In genomic region chr11:52360471-52361277, GRCm38 (mm10) we compare ENCODE assay signal across 8 mouse cellular contexts. TPM values are rescaled to one million over a fixed set of nuclear protein-coding genes. Genes with fewer than 3 reads are reported as not detected.
A peak's percentile ranks its signal among the peaks of the same experiment; 100 is the strongest.
DNase-seq lines count a peak whose midpoint lies in the region; ATAC-seq and TF ChIP-seq lines count a peak whose summit lies in the region.

Vdac1 (plus strand) TSS chr11:52360860.

- TF ChIP-seq POLR2A in embryonic fibroblast, embryonic 13.5 days (IDR thresholded peaks at IDR 0.05; ENCODE audit: low read depth, low read length) = peak; percentile 86
- peak; percentile 41; the same call in 1 of the 2 replicates for TF ChIP-seq POLR2A in limb, embryonic 14.5 days (IDR thresholded peaks at IDR 0.05; ENCODE audit: borderline replicate concordance, extremely low read depth, insufficient read depth, insufficient read length)
- peak; percentile 47; the same call in 1 of the 2 replicates for TF ChIP-seq POLR2A in spleen, adult 2 months (IDR thresholded peaks at IDR 0.05; ENCODE audit: low read depth, low read length)

- peak within 1 kb of the TSS; percentile 95 for H3K4me3 ChIP-seq in C2C12 (ENCODE audit: insufficient read depth, poor library complexity, severe bottlenecking)
- peak within 1 kb of the TSS; percentile 78 for H3K4me3 ChIP-seq in embryonic fibroblast, embryonic 13.5 days (ENCODE audit: insufficient read depth, low read length)
- peak within 1 kb of the TSS; percentile 97 for H3K4me3 ChIP-seq in kidney, embryonic 14.5 days (ENCODE audit: low read length)
- peak within 1 kb of the TSS; percentile 97 for H3K4me3 ChIP-seq in limb, embryonic 14.5 days (replicated peaks; ENCODE audit: low read length)
- peak within 1 kb of the TSS; percentile 71 for H3K4me3 ChIP-seq in midbrain, embryonic 16.5 days (ENCODE audit: low read depth, low read length)
- peak within 1 kb of the TSS; percentile 100 for H3K4me3 ChIP-seq in spleen, adult 2 months (ENCODE audit: extremely low read depth, insufficient read depth, insufficient read length)

- H3K36me3 ChIP-seq in C2C12 (ENCODE audit: control insufficient read depth, insufficient read depth) = peaks cover 15% of the 10 kb centered on the region
- no peaks in the 10 kb centered on the region for H3K36me3 ChIP-seq in kidney, embryonic 14.5 days (ENCODE audit: control insufficient read depth, insufficient read depth, low read length)
- H3K36me3 ChIP-seq in limb, embryonic 14.5 days (ENCODE audit: control insufficient read depth, insufficient read depth, low read length) = no peaks in the 10 kb centered on the region
- no peaks in the 10 kb centered on the region for H3K36me3 ChIP-seq in midbrain, embryonic 16.5 days (ENCODE audit: control insufficient read depth, insufficient read depth, low read length)
- no peaks in the 10 kb centered on the region for H3K36me3 ChIP-seq in spleen, adult 2 months (ENCODE audit: control insufficient read depth, insufficient read depth, low read length)

- peaks cover 47% of the 10 kb centered on the region for H3K79me3 ChIP-seq in C2C12 (ENCODE audit: low read depth)

- peak; percentile 96 for DNase-seq in brain, adult 2 months (ENCODE audit: low read depth, low spot score)
- DNase-seq in heart, adult 9 months (ENCODE audit: low spot score in 2 of 2) = peak; percentile 92
- DNase-seq in limb, embryonic 14.5 days (ENCODE audit: low spot score) = peak; percentile 87
- peak; percentile 54 to 81 for DNase-seq in spleen, adult 2 months (ENCODE audit: low read depth in 1 of 2, low spot score in 2 of 2)

- H3K4me1 ChIP-seq in embryonic fibroblast, embryonic 13.5 days (ENCODE audit: control insufficient read depth, insufficient read depth, low read length) = no peaks in the 10 kb centered on the region
- peaks cover 35% of the 10 kb centered on the region for H3K4me1 ChIP-seq in kidney, embryonic 14.5 days (ENCODE audit: control insufficient read depth, insufficient read depth, low read length)
- peaks cover 34% of the 10 kb centered on the region for H3K4me1 ChIP-seq in limb, embryonic 14.5 days (ENCODE audit: control insufficient read depth, insufficient read depth, low read length)
- peaks cover 28% of the 10 kb centered on the region for H3K4me1 ChIP-seq in midbrain, embryonic 16.5 days (ENCODE audit: control insufficient read depth, insufficient read depth, low read length)
- H3K4me1 ChIP-seq in spleen, adult 2 months (ENCODE audit: control insufficient read depth, insufficient read depth, insufficient read length) = peaks cover 9% of the 10 kb centered on the region

- peak within 1 kb of the TSS; percentile 98 for H3K9ac ChIP-seq in kidney, embryonic 14.5 days (ENCODE audit: low read depth, low read length)
- peak within 1 kb of the TSS; percentile 94 for H3K9ac ChIP-seq in limb, embryonic 14.5 days (ENCODE audit: low read depth, low read length, severe bottlenecking)
- peak within 1 kb of the TSS; percentile 95 for H3K9ac ChIP-seq in midbrain, embryonic 16.5 days (ENCODE audit: low read depth, low read length)

- no peaks in the 10 kb centered on the region for H3K27me3 ChIP-seq in C2C12 (ENCODE audit: control insufficient read depth, insufficient read depth, insufficient read length)
- H3K27me3 ChIP-seq in kidney, embryonic 14.5 days (ENCODE audit: control insufficient read depth, insufficient read depth, low read length) = no peaks in the 10 kb centered on the region
- H3K27me3 ChIP-seq in limb, embryonic 14.5 days (ENCODE audit: control insufficient read depth, insufficient read depth, low read length) = no peaks in the 10 kb centered on the region
- H3K27me3 ChIP-seq in midbrain, embryonic 16.5 days (ENCODE audit: control insufficient read depth, insufficient read depth, low read depth, low read length) = no peaks in the 10 kb centered on the region
- no peaks in the 10 kb centered on the region for H3K27me3 ChIP-seq in spleen, adult 2 months (ENCODE audit: control insufficient read depth, insufficient read depth, low read length)

- under 1% methylated on average over 78 of the region's 84 CpGs for WGBS in kidney, embryonic 14.5 days
- under 1% methylated on average over 84 of the region's 84 CpGs for WGBS in limb, embryonic 14.5 days
- WGBS in midbrain, embryonic 16.5 days = under 1% methylated on average over 71 of the region's 84 CpGs
- under 1% methylated on average over 73 of the region's 84 CpGs for WGBS in spleen, adult 2 months

- no peak for TF ChIP-seq CTCF in C2C12 (IDR thresholded peaks at IDR 0.05; ENCODE audit: control insufficient read depth, insufficient read depth, insufficient read length)
- TF ChIP-seq CTCF in embryonic fibroblast, embryonic 13.5 days (IDR thresholded peaks at IDR 0.05; ENCODE audit: borderline replicate concordance, insufficient read depth, low read length) = no peak
- no peak for TF ChIP-seq CTCF in spleen, adult 2 months (IDR thresholded peaks at IDR 0.05; ENCODE audit: extremely low read depth, insufficient read depth, insufficient read length, insufficient replicate concordance)

- H3K9me3 ChIP-seq in kidney, embryonic 14.5 days (ENCODE audit: control insufficient read depth, low read length) = no peaks in the 10 kb centered on the region
- no peaks in the 10 kb centered on the region for H3K9me3 ChIP-seq in limb, embryonic 14.5 days (ENCODE audit: control insufficient read depth, low read length)
- no peaks in the 10 kb centered on the region for H3K9me3 ChIP-seq in midbrain, embryonic 16.5 days (replicated peaks; ENCODE audit: control insufficient read depth, low read length, poor library complexity, severe bottlenecking)

- peak within 1 kb of the TSS; percentile 79 for H3K27ac ChIP-seq in embryonic fibroblast, embryonic 13.5 days (ENCODE audit: insufficient read depth, low read length)
- H3K27ac ChIP-seq in kidney, embryonic 14.5 days (ENCODE audit: low read depth, low read length) = peak within 1 kb of the TSS; percentile 97
- peak within 1 kb of the TSS; percentile 88 for H3K27ac ChIP-seq in limb, embryonic 14.5 days (replicated peaks; ENCODE audit: low read depth, low read length)
- peak within 1 kb of the TSS; percentile 92 for H3K27ac ChIP-seq in midbrain, embryonic 16.5 days (ENCODE audit: low read length)
- peak within 1 kb of the TSS; percentile 93 for H3K27ac ChIP-seq in spleen, adult 2 months (ENCODE audit: insufficient read depth, low read length)

- peak within 1 kb of the TSS; percentile 58 for H3K4me2 ChIP-seq in kidney, embryonic 14.5 days (replicated peaks; ENCODE audit: low read depth, low read length)
- H3K4me2 ChIP-seq in limb, embryonic 14.5 days (replicated peaks; ENCODE audit: low read depth, low read length, severe bottlenecking) = peak within 1 kb of the TSS; percentile 85
- peak within 1 kb of the TSS; percentile 94 for H3K4me2 ChIP-seq in midbrain, embryonic 16.5 days (ENCODE audit: low read length)

- H3K79me2 ChIP-seq in C2C12 (ENCODE audit: control insufficient read depth, insufficient read depth) = peaks cover 49% of the 10 kb centered on the region

- peak within 1 kb of the TSS; percentile 98 for H3ac ChIP-seq in C2C12 (ENCODE audit: control insufficient read depth, insufficient read length, low read depth)

- ATAC-seq in kidney, embryonic 14.5 days (ENCODE audit: low FRiP score, low TSS enrichment) = peak; percentile 91
- peak; percentile 93 for ATAC-seq in limb, embryonic 14.5 days (ENCODE audit: low FRiP score, low read depth)
- peak; percentile 95 for ATAC-seq in midbrain, embryonic 16.5 days

TF ChIP-seq in C2C12, 6 proteins besides CTCF, POLR2A, EP300 and RAD21:
- TF ChIP-seq MYOD1 (IDR thresholded peaks at IDR 0.05; ENCODE audit: control insufficient read depth, insufficient read length, low read depth) (no peak), MAX (IDR thresholded peaks at IDR 0.05) (no peak), USF1 (IDR thresholded peaks at IDR 0.05; ENCODE audit: low read depth) (no peak), FOSL1 (IDR thresholded peaks at IDR 0.05; ENCODE audit: insufficient read depth, low read length, poor library complexity, severe bottlenecking) (no peak)

RNA-seq across cellular contexts. Expression of gene Vdac1, which starts in this region (rescaled TPM):
- 296 TPM for polyA plus RNA-seq in C2C12 (2012; fragmentation: generic; extraction: Trizol)
- 251 and 268 TPM in 2 replicates for polyA plus RNA-seq in embryonic fibroblast, embryonic 13.5 days (2011; ENCODE audit: insufficient read length, low read depth, missing spikeins)
- polyA plus RNA-seq in kidney, embryonic 14.5 days (2014; fragmentation: Nextera tagmentation; extraction: Ambion mirVana) = 265 and 284 TPM in 2 replicates
- 157 and 158 TPM in 2 replicates for polyA plus RNA-seq in limb, embryonic 14.5 days (2012; rRNA removed)
- polyA plus RNA-seq in limb, embryonic 14.5 days (2014; fragmentation: Nextera tagmentation; extraction: Ambion mirVana) = 207 and 218 TPM in 2 replicates
- 362 and 402 TPM in 2 replicates for polyA plus RNA-seq in midbrain, embryonic 16.5 days (2015; fragmentation: Nextera tagmentation; extraction: Ambion mirVana)
- 17.2 and 17.9 TPM in 2 replicates for polyA plus RNA-seq in spleen, adult 2 months (2012; rRNA removed)

Comparison
In these comparisons a context has a peak if more than half of its experiments do, and no peak if none do; other contexts are left out.
1. Peak in every context shown above with its lines: DNase-seq, ATAC-seq, H3K4me3 ChIP-seq and H3K27ac ChIP-seq.